In genomic region chr19:34882443-34882842, GRCm38 (mm10) we compare ENCODE assay signal across 25 mouse cellular contexts.
"Had no signal": no experiment of that assay in that cellular context is flagged by ENCODE, and none has a peak within 500 bp of the region (broad histone marks: within the 10 kb centered on the region; RNA-seq: fewer than 3 reads in every experiment).

No protein-coding gene starts in this region.

- H3K36me3 ChIP-seq: heart, embryonic 13.5 days; heart, embryonic 15.5 days; hindbrain, embryonic 13.5 days; hindbrain, embryonic 15.5 days; limb, embryonic 13.5 days; limb, embryonic 15.5 days; liver, embryonic 12.5 days had no signal

- H3K9me3 ChIP-seq: heart, embryonic 13.5 days; heart, embryonic 15.5 days; hindbrain, embryonic 13.5 days; hindbrain, embryonic 15.5 days; limb, embryonic 13.5 days; limb, embryonic 15.5 days; liver, embryonic 12.5 days had no signal

- H3K27me3 ChIP-seq: heart, embryonic 13.5 days; heart, embryonic 15.5 days; hindbrain, embryonic 13.5 days; hindbrain, embryonic 15.5 days; limb, embryonic 13.5 days; limb, embryonic 15.5 days; liver, embryonic 12.5 days had no signal

- DNase-seq: gastrocnemius, postnatal 14 days; gastrocnemius, postnatal 36 days; heart, adult 11 months; heart, adult 2 months; heart, postnatal 14 days; heart, postnatal 36 days; kidney, adult 11 months; kidney, adult 8-10 months; kidney, postnatal 14 days; kidney, postnatal 36 days; layer of hippocampus, adult 9-11 months; layer of hippocampus, postnatal 36 days; left cerebral cortex, postnatal 4 days had no signal

- H3K27ac ChIP-seq: heart, adult 2 months; heart, embryonic 13.5 days; heart, embryonic 15.5 days; hindbrain, embryonic 13.5 days; hindbrain, embryonic 15.5 days; hindbrain, postnatal 0 days; kidney, postnatal 0 days; limb, embryonic 13.5 days; limb, embryonic 15.5 days; liver, embryonic 12.5 days; liver, embryonic 14.5 days had no signal

- ATAC-seq: hindbrain, postnatal 0 days; intestine, embryonic 16.5 days; liver, embryonic 12.5 days had no signal

- H3K4me3 ChIP-seq: heart, adult 2 months; heart, embryonic 13.5 days; heart, embryonic 15.5 days; hindbrain, embryonic 13.5 days; hindbrain, embryonic 15.5 days; limb, embryonic 13.5 days; limb, embryonic 15.5 days; liver, embryonic 12.5 days had no signal

- H3K4me2 ChIP-seq: heart, embryonic 11.5 days; heart, embryonic 13.5 days; heart, embryonic 15.5 days; hindbrain, embryonic 13.5 days; hindbrain, embryonic 15.5 days; limb, embryonic 13.5 days; limb, embryonic 15.5 days; liver, embryonic 12.5 days had no signal

- H3K9ac ChIP-seq: heart, embryonic 13.5 days; heart, embryonic 15.5 days; hindbrain, embryonic 13.5 days; hindbrain, embryonic 15.5 days; limb, embryonic 13.5 days; limb, embryonic 15.5 days; liver, embryonic 12.5 days; liver, embryonic 14.5 days had no signal
